Mouse (Mus musculus): ENCODE results near the gene Tom1l2.

Gene Tom1l2

GRCm38 (mm10) chr11:60351388-60351787 lies 1.3 kb downstream of the Tom1l2 start:
- in situ Hi-C loops (cut with MboI, MseI) = no loop called here

- in situ Hi-C loops (cut with MboI, MseI) = no loop called here
Observed at GRCm38 (mm10) chr11:60346537-60346936, 6.2 kb downstream of the Tom1l2 start.

DNA sequence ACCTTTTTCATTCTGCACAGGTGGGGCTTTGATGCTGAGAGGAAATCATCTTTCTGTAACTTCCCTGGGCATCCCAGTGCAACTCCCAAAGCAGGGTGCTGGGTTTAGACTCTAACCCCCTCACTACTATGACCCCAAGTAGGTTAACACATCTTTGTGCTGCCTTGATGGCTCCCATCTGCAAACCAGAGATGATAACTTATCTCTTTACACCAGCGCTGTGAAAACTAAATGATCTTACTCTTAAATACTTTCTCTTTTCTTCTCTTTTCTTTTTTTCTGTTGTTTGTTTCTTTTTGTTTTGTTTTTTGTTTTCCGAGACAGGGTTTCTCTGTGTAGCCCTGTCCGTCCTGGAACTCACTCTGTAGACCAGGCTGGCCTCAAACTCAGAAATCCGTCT lies 6.8 kb downstream of the Tom1l2 start:
- in situ Hi-C loops (cut with MboI, MseI) = no loop called here

- in situ Hi-C loops (cut with MboI, MseI) = no loop called here
Observed at GRCm38 (mm10) chr11:60339361-60339760, 13.3 kb downstream of the Tom1l2 start.

DNA sequence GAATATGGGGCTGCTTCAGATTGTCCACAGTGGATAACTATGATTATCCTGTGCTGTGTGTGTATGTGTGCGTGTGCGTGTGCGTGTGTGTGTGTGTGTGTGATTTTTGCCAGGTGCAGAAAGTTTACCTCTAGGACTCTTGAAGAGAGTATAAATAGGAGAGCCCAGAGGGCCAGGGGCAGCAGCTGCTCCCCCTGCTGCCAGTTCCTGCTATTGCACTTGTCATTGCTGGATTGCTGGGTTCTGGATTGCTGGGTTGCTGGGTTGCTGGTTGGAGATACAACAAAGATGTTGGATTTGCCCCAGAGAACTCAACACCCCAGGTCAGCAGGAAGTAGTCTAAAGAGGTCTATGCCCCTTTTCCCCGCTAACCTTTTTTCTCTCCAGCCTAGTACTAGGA lies 14.4 kb downstream of the Tom1l2 start:
- in situ Hi-C loops (cut with MboI, MseI) = no loop called here

- in situ Hi-C loops (cut with MboI, MseI) = no loop called here
Observed at GRCm38 (mm10) chr11:60335771-60336170, 16.9 kb downstream of the Tom1l2 start.

DNA sequence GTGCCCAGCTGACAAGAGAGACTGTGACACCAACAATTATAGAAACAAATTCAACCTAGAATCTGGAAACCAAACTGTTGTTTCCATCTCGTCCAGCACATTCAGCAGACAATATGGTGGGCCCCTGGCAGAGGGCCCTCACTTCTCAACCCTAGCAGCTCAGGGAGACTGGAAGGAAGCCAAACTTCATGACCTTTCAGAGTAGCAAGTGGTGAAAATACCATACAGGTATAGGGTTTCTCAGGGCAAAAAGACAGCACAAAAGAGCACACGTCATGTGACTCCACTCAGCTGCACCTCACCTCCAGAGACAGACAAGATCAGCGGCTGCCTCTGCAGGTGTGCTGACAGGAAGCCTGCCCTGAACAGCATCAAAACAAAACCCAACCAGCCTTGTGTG lies 18.6 kb downstream of the Tom1l2 start:
- in situ Hi-C loops (cut with MboI, MseI) = no loop called here

DNA sequence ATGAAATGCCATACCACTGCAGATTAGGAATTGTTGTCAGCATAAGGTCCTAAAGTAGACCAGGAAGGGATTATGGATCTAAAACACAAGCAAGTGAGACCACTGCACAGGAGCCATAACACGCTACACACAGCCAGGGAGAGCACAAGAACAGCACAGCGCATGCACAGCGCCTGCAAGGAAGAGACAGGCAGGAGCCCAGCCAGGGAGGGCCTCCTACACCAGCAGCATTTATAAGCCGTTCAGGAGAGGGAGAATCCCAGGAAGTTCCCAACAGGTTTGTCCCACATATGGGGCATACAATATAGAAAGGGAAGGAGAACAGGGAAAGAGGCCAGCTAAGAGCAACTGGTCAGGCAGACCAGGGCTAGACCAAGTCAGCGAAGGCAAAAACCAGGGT lies 19.2 kb downstream of the Tom1l2 start:
- in situ Hi-C loops (cut with MboI, MseI) = no loop called here

- in situ Hi-C loops (cut with MboI, MseI) = no loop called here
Observed at GRCm38 (mm10) chr11:60330551-60330950, 22.2 kb downstream of the Tom1l2 start.

DNA sequence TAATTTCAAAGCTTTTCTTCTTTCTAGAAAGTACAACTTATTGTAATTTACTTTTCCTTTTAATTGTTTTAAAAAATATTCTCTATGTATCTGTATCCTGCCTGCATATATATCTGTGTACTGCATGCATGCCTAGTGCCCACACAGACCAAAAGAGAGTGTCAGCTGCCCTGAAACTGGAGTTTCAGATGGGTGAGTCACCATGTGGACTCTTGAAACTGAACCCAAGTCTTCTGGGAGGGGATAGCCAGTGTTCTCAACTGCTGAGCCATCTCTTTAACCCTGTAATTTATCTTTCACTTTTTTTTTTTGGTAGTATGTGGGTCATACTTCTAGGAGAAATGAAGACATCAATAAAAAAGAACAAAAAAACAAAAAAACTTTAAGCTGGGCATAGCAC lies 29.0 kb downstream of the Tom1l2 start:
- in situ Hi-C loops (cut with MboI, MseI) = no loop called here

GRCm38 (mm10) chr11:60321438-60321837 lies 31.3 kb downstream of the Tom1l2 start:
- in situ Hi-C loops (cut with MboI, MseI) = no loop called here

- in situ Hi-C loops (cut with MboI, MseI) = no loop called here
Observed at GRCm38 (mm10) chr11:60320426-60321037, 32.2 kb downstream of the Tom1l2 start.

- in situ Hi-C loops (cut with MboI, MseI) = no loop called here
Observed at GRCm38 (mm10) chr11:60319257-60320066, 33.2 kb downstream of the Tom1l2 start.

DNA sequence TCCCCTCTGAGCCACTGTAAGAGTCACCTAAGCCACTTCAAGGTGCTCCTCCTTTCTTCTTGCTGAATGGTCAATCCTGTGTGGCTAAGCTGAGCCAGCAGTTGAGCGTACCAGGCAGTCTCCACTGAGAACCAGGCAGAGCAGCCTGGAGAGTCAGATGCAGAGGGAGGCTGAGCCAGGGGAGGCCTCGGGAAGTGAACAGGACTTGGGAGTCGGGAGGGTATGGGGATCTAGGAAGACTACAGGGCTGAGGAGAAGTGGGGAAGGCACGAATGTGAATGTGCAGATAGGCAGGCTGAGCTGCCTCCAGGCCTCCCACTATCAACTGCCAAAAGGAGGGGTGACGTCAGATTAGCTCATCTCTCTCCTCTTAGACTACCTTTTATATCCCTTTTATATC lies 34.0 kb downstream of the Tom1l2 start:
- in situ Hi-C loops (cut with MboI, MseI) = no loop called here

- in situ Hi-C loops (cut with MboI, MseI) = no loop called here
Observed at GRCm38 (mm10) chr11:60317376-60318102, 35.2 kb downstream of the Tom1l2 start.

DNA sequence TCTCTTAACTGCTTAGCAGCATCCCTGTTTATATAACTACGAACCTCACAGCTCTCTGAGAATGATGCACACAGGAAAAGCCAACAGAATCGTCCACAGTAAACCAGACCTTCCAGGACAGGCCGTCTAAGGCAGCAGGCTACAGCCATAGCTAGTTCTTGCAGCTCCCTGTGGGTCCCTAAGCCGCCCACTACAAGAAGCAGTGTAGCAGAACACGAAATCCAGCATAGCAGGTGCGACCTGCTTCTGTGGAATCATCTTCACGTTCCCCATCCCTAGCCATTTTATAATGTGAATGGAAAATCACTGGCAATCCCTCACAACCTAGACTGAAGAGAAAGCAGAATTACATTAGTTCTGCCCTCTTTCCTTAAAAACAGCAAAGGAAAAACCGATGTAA lies 35.8 kb downstream of the Tom1l2 start:
- in situ Hi-C loops (cut with MboI, MseI) = no loop called here

GRCm38 (mm10) chr11:60316250-60316649 lies 36.5 kb downstream of the Tom1l2 start:
- in situ Hi-C loops (cut with MboI, MseI) = no loop called here

- in situ Hi-C loops (cut with MboI, MseI) = no loop called here
Observed at GRCm38 (mm10) chr11:60311025-60311854, 41.5 kb downstream of the Tom1l2 start.

DNA sequence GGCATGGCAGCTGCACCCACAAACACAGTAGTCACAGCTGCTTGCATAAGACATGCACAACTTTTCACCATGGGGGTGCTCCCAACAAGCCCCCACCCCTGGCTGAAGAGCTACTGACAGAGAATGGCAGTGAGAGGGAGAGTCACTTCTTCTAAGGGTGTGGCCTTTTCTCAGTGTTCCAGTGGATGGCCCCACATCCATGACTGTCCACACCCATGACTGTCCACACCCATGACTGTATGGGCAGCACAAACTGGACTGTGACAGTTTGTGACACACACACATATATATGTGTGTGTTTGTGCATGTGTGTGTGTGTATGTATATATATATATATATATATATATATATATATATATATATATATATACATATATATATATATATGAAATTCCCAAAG lies 42.8 kb downstream of the Tom1l2 start:
- in situ Hi-C loops (cut with MboI, MseI) = no loop called here

- in situ Hi-C loops (cut with MboI, MseI) = no loop called here
Observed at GRCm38 (mm10) chr11:60308506-60309116, 44.1 kb downstream of the Tom1l2 start.

DNA sequence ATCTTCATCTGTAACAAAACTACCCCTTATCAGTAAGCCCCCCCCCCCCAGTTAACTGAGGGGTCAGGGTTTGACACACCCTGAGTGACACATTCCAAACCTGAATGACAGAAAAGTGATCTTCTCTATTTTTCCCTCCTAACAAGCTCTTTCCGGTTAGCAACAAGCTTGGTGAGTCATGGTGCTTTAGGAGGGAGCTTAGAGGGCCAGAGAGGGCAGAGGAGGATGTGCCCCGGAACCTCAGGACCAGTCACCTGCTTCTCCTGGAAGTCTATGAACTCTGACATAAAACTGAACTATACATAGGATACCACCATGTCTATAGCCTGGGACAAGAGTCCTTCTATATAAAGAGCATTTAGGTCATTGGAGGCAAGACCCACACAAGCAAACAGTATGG lies 44.6 kb downstream of the Tom1l2 start:
- in situ Hi-C loops (cut with MboI, MseI) = no loop called here
